Comparison of ENCODE assay signal across 10 mouse cellular contexts in the genomic region with DNA sequence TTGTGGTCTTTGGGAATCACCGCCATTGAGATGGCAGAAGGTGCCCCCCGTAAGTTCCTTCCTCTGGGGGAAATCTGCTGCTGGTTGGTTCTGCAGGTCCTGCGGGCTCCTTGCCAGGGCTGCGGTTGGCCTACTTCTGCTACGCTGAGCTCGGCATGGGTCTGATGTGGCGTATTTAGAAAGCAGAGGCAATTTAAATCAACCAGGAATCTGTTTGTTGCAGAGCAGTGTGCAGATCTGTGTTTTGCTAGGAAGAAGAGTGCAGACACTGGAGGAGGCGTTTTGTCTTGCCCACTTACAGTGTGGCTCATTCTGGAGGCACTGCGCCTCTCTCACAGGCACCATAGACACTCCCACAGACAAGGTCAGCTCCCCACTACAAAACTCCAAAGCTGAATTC.
DNase-seq lines count a peak whose midpoint lies in the region; ATAC-seq and TF ChIP-seq lines count a peak whose summit lies in the region.
"Had no signal": no experiment of that assay in that cellular context is flagged by ENCODE, and none has a peak within 500 bp of the region (broad histone marks: within the 10 kb centered on the region; RNA-seq: fewer than 3 reads in every experiment).

No protein-coding gene starts in this region.

- ATAC-seq in midbrain, embryonic 13.5 days: no peak
- peak; percentile 60 to 72 for ATAC-seq in hematopoietic stem cell, adult 5-6 weeks (replicated peaks in 1 of 2; ENCODE audit: insufficient read depth in 1 of 2, low FRiP score in 2 of 2, low TSS enrichment in 1 of 2, low read depth in 1 of 2, poor library complexity in 2 of 2, severe bottlenecking in 2 of 2)
- ATAC-seq in stomach, postnatal 0 days (ENCODE audit: low FRiP score, low TSS enrichment): no peak

- no peak for TF ChIP-seq EP300 in heart, adult 2 months (IDR thresholded peaks at IDR 0.05; ENCODE audit: insufficient read depth, low read depth, low read length)
- TF ChIP-seq EP300 in stomach, postnatal 0 days (optimal IDR thresholded peaks at IDR 0.05): no peak

- H3K4me2 ChIP-seq in midbrain, embryonic 13.5 days (replicated peaks): no peak overlapping the region
- H3K4me2 ChIP-seq in stomach, postnatal 0 days (replicated peaks; ENCODE audit: low read depth): no peak overlapping the region
- H3K4me2 ChIP-seq: heart, embryonic 13.5 days had no signal

- no peak overlapping the region; the same call in 1 of the 2 replicates for H3K9ac ChIP-seq in midbrain, embryonic 13.5 days (replicated peaks)
- no peak overlapping the region for H3K9ac ChIP-seq in heart, adult 2 months (ENCODE audit: low read depth, low read length)
- no peak overlapping the region for H3K9ac ChIP-seq in stomach, postnatal 0 days (ENCODE audit: low read length)

- intact Hi-C loops in heart, adult 2 months (cut with DNase I): no loop called here

- no peaks in the 10 kb centered on the region for H3K79me2 ChIP-seq in heart, adult 2 months (replicated peaks; ENCODE audit: control insufficient read depth, insufficient read depth, low read length)

- peaks cover 30% of the 10 kb centered on the region for H3K36me3 ChIP-seq in midbrain, embryonic 13.5 days
- H3K36me3 ChIP-seq in midbrain, embryonic 10.5 days: no peaks in the 10 kb centered on the region
- no peaks in the 10 kb centered on the region for H3K36me3 ChIP-seq in heart, adult 2 months (ENCODE audit: control insufficient read depth, insufficient read depth, low read length)
- H3K36me3 ChIP-seq in stomach, postnatal 0 days (ENCODE audit: control insufficient read depth, insufficient read depth, low read length): no peaks in the 10 kb centered on the region
- H3K36me3 ChIP-seq: heart, embryonic 13.5 days had no signal

- peaks cover 26% of the 10 kb centered on the region for H3K4me1 ChIP-seq in midbrain, embryonic 13.5 days (replicated peaks)
- peaks cover 13% of the 10 kb centered on the region for H3K4me1 ChIP-seq in midbrain, embryonic 10.5 days
- peaks cover 5% of the 10 kb centered on the region for H3K4me1 ChIP-seq in heart, adult 2 months (ENCODE audit: control insufficient read depth, insufficient read depth, low read length)
- H3K4me1 ChIP-seq in stomach, postnatal 0 days (replicated peaks; ENCODE audit: control insufficient read depth, insufficient read depth): peaks cover 3% of the 10 kb centered on the region; the same call in 1 of the 2 replicates

- no peaks in the 10 kb centered on the region for H3K9me3 ChIP-seq in midbrain, embryonic 13.5 days
- H3K9me3 ChIP-seq in midbrain, embryonic 10.5 days (replicated peaks): no peaks in the 10 kb centered on the region
- H3K9me3 ChIP-seq in stomach, postnatal 0 days (ENCODE audit: control insufficient read depth, low read length): no peaks in the 10 kb centered on the region
- H3K9me3 ChIP-seq: heart, embryonic 13.5 days had no signal

- peak overlapping the region; percentile 32; the same call in 1 of the 2 replicates for H3K27ac ChIP-seq in midbrain, embryonic 13.5 days
- no peak overlapping the region for H3K27ac ChIP-seq in midbrain, embryonic 10.5 days (replicated peaks)
- H3K27ac ChIP-seq in heart, adult 2 months: no peak overlapping the region
- H3K27ac ChIP-seq in stomach, postnatal 0 days (replicated peaks): no peak overlapping the region

- peak; percentile 16 for DNase-seq in adrenal gland, postnatal 25 days
- DNase-seq in adrenal gland, adult 8-10 months: no peak
- DNase-seq in midbrain, embryonic 10.5 days (ENCODE audit: low spot score): no peak
- DNase-seq in thymus, postnatal 10 days (ENCODE audit: low spot score in 2 of 2): peak; percentile 19 to 42
- no peak for DNase-seq in heart, adult 2 months
- DNase-seq in stomach, postnatal 0 days (ENCODE audit: low spot score): no peak
- DNase-seq: lung, postnatal 10 days had no signal

- 83% methylated on average over 9 of the region's 9 CpGs for WGBS in midbrain, embryonic 13.5 days
- WGBS in midbrain, embryonic 10.5 days: 90% methylated on average over 9 of the region's 9 CpGs
- WGBS in heart, adult 2 months: 90% methylated on average over 9 of the region's 9 CpGs
- WGBS in stomach, postnatal 0 days: 72% methylated on average over 9 of the region's 9 CpGs

- no peaks in the 10 kb centered on the region for H3K27me3 ChIP-seq in midbrain, embryonic 13.5 days
- no peaks in the 10 kb centered on the region for H3K27me3 ChIP-seq in midbrain, embryonic 10.5 days (ENCODE audit: low read depth, poor library complexity, severe bottlenecking)
- H3K27me3 ChIP-seq in heart, adult 2 months (ENCODE audit: control insufficient read depth, insufficient read depth, low read length): no peaks in the 10 kb centered on the region
- H3K27me3 ChIP-seq in stomach, postnatal 0 days (ENCODE audit: control insufficient read depth, insufficient read depth, low read length): no peaks in the 10 kb centered on the region

- H3K4me3 ChIP-seq in midbrain, embryonic 13.5 days (replicated peaks): no peak overlapping the region
- no peak overlapping the region for H3K4me3 ChIP-seq in midbrain, embryonic 10.5 days
- H3K4me3 ChIP-seq in heart, adult 2 months: no peak overlapping the region
- H3K4me3 ChIP-seq in stomach, postnatal 0 days (ENCODE audit: low read depth, low read length): no peak overlapping the region
- H3K4me3 ChIP-seq: heart, embryonic 13.5 days had no signal

- TF ChIP-seq CTCF in heart, adult 2 months (IDR thresholded peaks at IDR 0.05): no peak
- TF ChIP-seq CTCF in stomach, postnatal 0 days (IDR thresholded peaks at IDR 0.05; ENCODE audit: low read depth): no peak

- TF ChIP-seq POLR2A in heart, adult 2 months (IDR thresholded peaks at IDR 0.05; ENCODE audit: insufficient read depth, low read depth, low read length): no peak

Comparison
In these comparisons a context has a peak if more than half of its experiments do, and no peak if none do; other contexts are left out.
1. DNase-seq: peak in adrenal gland, postnatal 25 days (single experiment) and thymus, postnatal 10 days (2 of 2); none in adrenal gland, adult 8-10 months (single experiment), midbrain, embryonic 10.5 days (single experiment), heart, adult 2 months (0 of 2) and stomach, postnatal 0 days (single experiment).
2. ATAC-seq: peak in hematopoietic stem cell, adult 5-6 weeks (2 of 2); none in midbrain, embryonic 13.5 days (single experiment) and stomach, postnatal 0 days (single experiment).